Mouse (Mus musculus) embryonic facial prominence, embryonic 14.5 days (tissue): ENCODE measurements around the gene Gm27021. TPM values are rescaled to one million over a fixed set of nuclear protein-coding genes. Genes with fewer than 3 reads are reported as not detected.

Experiments
- ATAC-seq: fragments of 200-750 bp; cut with Nextera tagmentation; 2 replicates; pipeline ENCODE4 v1.8.0; 2017; ENCODE audit warnings: low read depth, moderate number of reproducible peaks, moderate TSS enrichment
- DNase-seq: peaks from one replicate; pipeline ENCODE4 v3.0.0-alpha.2; 2015; ENCODE audit warnings: low spot score
- H3K27ac ChIP-seq: fragments of 300-500 bp; sonication (generic); replicated peaks from 2 replicates; pipeline ENCODE4 v1.5.1; 2014; ENCODE audit warnings: low read depth, mild to moderate bottlenecking, low read length, moderate library complexity
- H3K27me3 ChIP-seq: fragments of 300-500 bp; sonication (generic); replicated peaks from 2 replicates; pipeline ENCODE4 v1.6.1; 2014; ENCODE audit warnings: low read length; ENCODE audit not compliant: control insufficient read depth, insufficient read depth
- H3K36me3 ChIP-seq: fragments of 300-500 bp; sonication (generic); 2 replicates; pipeline ENCODE4 v1.6.1; 2014; ENCODE audit warnings: low read length, mixed read lengths; ENCODE audit not compliant: control insufficient read depth, insufficient read depth
- H3K4me1 ChIP-seq: fragments of 300-500 bp; sonication (generic); 2 replicates; pipeline ENCODE4 v1.6.1; 2014; ENCODE audit warnings: antibody characterized with exemption, low read length; ENCODE audit not compliant: control insufficient read depth, insufficient read depth
- H3K4me2 ChIP-seq: fragments of 300-500 bp; sonication (generic); 2 replicates; pipeline ENCODE4 v1.6.1; 2014; ENCODE audit warnings: low read depth, mild to moderate bottlenecking, low read length, moderate library complexity, mixed read lengths
- H3K4me3 ChIP-seq: fragments of 300-500 bp; sonication (generic); 2 replicates; pipeline ENCODE4 v1.5.1; 2014; ENCODE audit warnings: low read depth, mild to moderate bottlenecking, low read length
- H3K9ac ChIP-seq: fragments of 300-500 bp; sonication (generic); 2 replicates; pipeline ENCODE4 v1.6.1; 2014; ENCODE audit warnings: low read depth, mild to moderate bottlenecking, low read length, moderate library complexity, mixed read lengths
- H3K9me3 ChIP-seq: fragments of 300-500 bp; sonication (generic); 2 replicates; pipeline ENCODE4 v1.6.1; 2016; ENCODE audit warnings: low read length; ENCODE audit not compliant: control insufficient read depth
- WGBS: fragments of 180-500 bp; shearing (Covaris S2); extraction: QIAGEN DNeasy Blood & Tissue Kit; methylation state at CpG from one replicate; pipeline ENCODE4 v1.1.7; 2014; 5-methylcytosine and 5-hydroxymethylcytosine counted together
- polyA plus RNA-seq: library from polyadenylated mRNA; unstranded; fragments of >200 nt; fragmentation: Nextera tagmentation; extraction: Ambion mirVana; gene quantifications from 2 replicates; pipeline ENCODE4 v1.2.1, GENCODE M21; 2014

The Gm27021 gene
- polyA plus RNA-seq, 1 experiment from 2014 or later, result 2.7 TPM

DNA sequence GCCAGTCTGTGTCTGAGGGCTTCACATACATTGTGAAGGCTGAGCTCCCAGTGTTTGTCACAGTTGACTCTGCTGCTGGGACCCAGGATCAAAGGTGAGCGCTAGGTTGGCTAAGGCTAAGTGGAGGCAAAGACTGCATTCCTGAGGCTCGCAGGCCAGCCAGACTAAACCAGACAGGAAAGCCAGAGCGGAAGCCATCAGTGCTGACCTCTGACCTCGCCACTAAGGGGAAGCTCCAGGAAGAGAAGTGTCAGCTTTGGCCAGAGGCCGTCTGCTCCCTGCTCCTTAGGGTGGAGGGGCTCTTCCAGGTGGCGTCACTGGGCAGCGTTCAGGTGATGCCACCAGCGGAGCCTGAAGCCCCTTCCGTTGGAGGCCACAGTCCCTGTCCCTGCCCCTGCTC, 92.1 kb downstream of the Gm27021 start:
- WGBS, result 35% methylated on average over 9 of the region's 9 CpGs
- H3K4me2 ChIP-seq, result no peak overlapping the region
- ATAC-seq (no peak), DNase-seq (no peak)
- no peak overlapping the region for H3K27ac ChIP-seq
- H3K9ac ChIP-seq, result 0 out of 2 replicates have a peak overlapping the region, but pooled peaks have one; percentile 14
- H3K9me3 ChIP-seq, result no peaks in the 10 kb centered on the region
- H3K36me3 ChIP-seq, result peaks cover 97% of the 10 kb centered on the region
- no peaks in the 10 kb centered on the region for H3K27me3 ChIP-seq
- no peak overlapping the region for H3K4me3 ChIP-seq
- H3K4me1 ChIP-seq, result no peaks in the 10 kb centered on the region

DNA sequence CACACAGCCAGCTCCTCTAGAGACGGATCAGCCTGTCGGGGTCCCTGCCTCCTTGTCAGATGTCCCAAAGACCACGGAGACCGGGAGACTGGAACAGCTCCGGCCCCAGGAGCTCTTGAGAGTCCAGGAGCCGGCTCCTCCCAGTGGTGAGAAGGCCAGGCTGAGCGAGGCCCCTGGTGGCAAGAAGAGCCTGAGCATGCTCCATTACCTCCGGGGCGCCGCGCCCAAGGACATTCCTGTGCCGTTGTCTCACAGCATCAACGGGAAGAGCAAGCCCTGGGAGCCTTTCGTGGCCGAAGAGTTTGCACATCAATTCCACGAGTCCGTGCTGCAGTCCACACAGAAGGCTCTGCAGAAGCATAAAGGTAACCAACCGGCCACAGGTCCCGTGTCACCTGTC, 92.9 kb downstream of the Gm27021 start:
- no peaks in the 10 kb centered on the region for H3K9me3 ChIP-seq
- H3K9ac ChIP-seq, result no peak overlapping the region; the same call in 1 of the 2 replicates
- H3K4me2 ChIP-seq, result no peak overlapping the region
- no peaks in the 10 kb centered on the region for H3K4me1 ChIP-seq
- no peak for ATAC-seq
- no peaks in the 10 kb centered on the region for H3K27me3 ChIP-seq
- WGBS, result 80% methylated on average over 19 of the region's 19 CpGs
- no peak overlapping the region for H3K4me3 ChIP-seq
- peaks cover 92% of the 10 kb centered on the region for H3K36me3 ChIP-seq
- no peak overlapping the region for H3K27ac ChIP-seq
- DNase-seq, result no peak

DNA sequence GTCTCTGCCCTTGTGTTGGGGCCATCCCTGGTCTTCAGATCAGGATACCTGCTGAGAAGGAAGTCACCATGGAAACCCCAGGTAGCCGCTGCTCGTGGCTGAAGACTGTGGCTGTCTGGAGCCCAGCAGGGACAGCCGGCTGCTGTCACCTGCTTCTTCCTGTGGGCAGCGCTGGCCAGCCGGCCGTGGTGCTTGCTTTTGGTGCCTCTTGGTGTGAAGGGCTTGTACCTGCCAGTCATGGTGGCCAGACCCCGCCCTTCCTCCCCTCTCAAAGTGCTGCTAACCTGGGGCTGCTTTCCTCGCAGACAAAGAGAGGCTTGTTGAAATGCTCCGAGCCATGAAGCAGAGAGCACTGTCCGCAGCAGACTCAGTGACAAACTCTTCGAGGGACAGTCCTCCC, 94.0 kb downstream of the Gm27021 start:
- Histone ChIP-seq H3K9ac (no peak overlapping the region), H3K9me3 (no peaks in the 10 kb centered on the region), H3K4me1 (no peaks in the 10 kb centered on the region), H3K27me3 (no peaks in the 10 kb centered on the region), H3K4me3 (no peak overlapping the region), H3K27ac (no peak overlapping the region), H3K4me2 (no peak overlapping the region), H3K36me3 (peaks cover 92% of the 10 kb centered on the region)
- no peak for ATAC-seq
- no peak for DNase-seq
- 62% methylated on average over 10 of the region's 11 CpGs for WGBS

DNA sequence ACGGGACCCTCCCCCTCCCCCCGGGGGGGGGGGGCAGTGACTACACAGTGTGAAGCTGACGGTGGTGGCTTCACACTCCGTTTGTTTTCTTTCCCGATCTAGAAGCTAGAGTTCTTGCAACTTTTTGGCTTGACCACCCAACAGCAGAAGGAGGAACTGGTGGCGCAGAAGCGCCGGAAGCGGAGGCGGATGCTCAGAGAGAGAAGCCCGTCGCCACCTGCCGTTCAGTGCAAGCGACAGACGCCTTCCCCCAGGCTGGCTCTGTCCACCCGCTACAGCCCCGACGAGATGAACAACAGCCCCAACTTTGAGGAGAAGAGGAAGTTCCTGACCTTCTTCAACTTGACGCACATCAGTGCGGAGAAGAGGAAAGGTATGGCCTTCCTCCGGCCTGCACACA, 95.3 kb downstream of the Gm27021 start:
- H3K4me1 ChIP-seq, result no peaks in the 10 kb centered on the region
- no peak overlapping the region for H3K4me2 ChIP-seq
- H3K27ac ChIP-seq, result no peak overlapping the region
- no peaks in the 10 kb centered on the region for H3K9me3 ChIP-seq
- 83% methylated on average over 21 of the region's 21 CpGs for WGBS
- H3K9ac ChIP-seq, result no peak overlapping the region
- no peak overlapping the region for H3K4me3 ChIP-seq
- H3K36me3 ChIP-seq, result peaks cover 92% of the 10 kb centered on the region
- no peak for DNase-seq
- H3K27me3 ChIP-seq, result no peaks in the 10 kb centered on the region
- ATAC-seq, result no peak

DNA sequence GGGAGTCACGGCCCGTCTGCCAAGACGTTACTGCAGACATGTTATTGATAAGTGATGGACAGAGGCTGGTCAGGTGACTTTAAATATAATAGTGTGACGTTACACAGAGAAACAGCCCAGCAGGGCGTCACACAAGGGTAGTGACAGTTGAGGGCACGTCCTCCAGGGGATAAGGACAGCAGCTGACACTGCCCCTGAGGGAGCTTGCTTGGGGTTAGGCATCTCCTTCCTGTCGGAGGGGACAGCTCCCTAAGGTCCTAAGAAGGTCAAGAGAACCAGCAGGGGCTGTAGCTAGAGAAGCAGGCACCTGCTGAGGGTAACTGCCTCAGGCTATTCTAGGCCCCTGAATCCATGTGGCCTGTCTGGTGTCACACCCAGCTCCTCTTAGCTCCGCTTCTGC, 96.3 kb downstream of the Gm27021 start:
- Histone ChIP-seq H3K36me3 (peaks cover 93% of the 10 kb centered on the region), H3K4me3 (no peak overlapping the region), H3K4me2 (no peak overlapping the region), H3K9ac (no peak overlapping the region; the same call in 1 of the 2 replicates), H3K4me1 (no peaks in the 10 kb centered on the region), H3K27me3 (no peaks in the 10 kb centered on the region), H3K9me3 (no peaks in the 10 kb centered on the region), H3K27ac (no peak overlapping the region)
- ATAC-seq, result no peak
- WGBS, result 70% methylated on average over 8 of the region's 8 CpGs
- no peak for DNase-seq

DNA sequence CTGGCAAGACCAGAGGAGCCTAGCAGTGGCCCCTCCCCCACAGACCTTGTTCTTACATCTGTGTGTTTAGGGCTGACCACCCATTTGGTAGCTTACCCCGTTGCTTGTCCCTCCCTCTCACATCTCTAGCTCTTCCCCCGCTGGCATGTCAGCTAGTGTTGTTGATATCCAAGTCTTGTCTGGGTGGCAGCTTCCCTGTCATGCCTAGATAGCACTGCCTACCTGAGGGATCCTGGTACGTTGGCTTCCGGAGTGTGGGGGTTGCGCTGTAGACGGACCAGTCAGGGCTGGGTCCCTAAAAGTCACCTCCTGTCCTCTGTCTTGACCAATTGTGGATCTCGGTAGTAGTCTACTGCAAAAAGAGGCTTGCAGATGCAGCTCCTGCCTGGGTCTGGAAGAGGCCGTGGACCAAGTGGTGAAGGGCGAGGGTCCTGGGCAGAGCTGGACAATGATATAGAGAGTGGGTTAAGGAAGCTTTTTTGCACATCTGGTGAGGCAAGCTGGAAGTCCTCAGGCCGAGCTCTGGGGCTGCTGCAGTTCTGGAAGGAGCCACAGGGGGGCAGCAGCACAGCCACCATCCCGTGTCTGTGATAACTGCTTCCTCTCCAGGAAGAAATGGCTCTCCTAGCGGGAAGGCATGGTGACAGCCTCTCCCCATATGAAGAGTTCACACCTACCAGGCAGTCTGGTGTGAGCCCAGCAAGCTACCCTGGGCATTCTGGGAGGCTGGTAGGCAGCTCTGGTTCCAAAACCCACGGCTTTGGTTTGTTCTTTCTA, 97.8 kb downstream of the Gm27021 start:
- no peak overlapping the region for H3K4me3 ChIP-seq
- H3K27me3 ChIP-seq, result no peaks in the 10 kb centered on the region
- H3K27ac ChIP-seq, result no peak overlapping the region
- peak; percentile 56 for DNase-seq
- WGBS, result 57% methylated on average over 13 of the region's 13 CpGs
- H3K9ac ChIP-seq, result no peak overlapping the region
- no peak overlapping the region for H3K4me2 ChIP-seq
- ATAC-seq, result no peak
- peaks cover 8% of the 10 kb centered on the region; the same call in 1 of the 2 replicates for H3K4me1 ChIP-seq
- H3K9me3 ChIP-seq, result no peaks in the 10 kb centered on the region
- H3K36me3 ChIP-seq, result peaks cover 83% of the 10 kb centered on the region

DNA sequence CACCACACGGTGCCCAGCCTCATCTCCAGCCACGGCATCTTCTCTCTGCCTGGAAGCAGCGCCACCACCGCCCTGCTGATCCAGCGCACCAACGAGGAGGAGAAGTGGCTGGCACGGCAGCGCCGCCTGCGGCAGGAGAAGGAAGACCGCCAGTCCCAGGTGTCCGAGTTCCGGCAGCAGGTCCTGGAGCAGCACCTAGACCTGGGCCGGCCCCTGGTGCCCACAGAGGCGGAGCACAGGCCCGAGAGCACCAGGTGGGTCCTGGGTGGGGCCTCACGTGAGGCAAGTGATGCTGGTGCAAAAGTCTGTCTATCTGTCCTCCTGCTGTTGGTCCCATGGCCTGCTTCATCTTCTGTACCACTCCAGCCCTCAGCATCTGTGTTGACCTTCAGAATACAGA, 98.8 kb downstream of the Gm27021 start:
- Histone ChIP-seq H3K4me2 (no peak overlapping the region), H3K27me3 (no peaks in the 10 kb centered on the region), H3K27ac (no peak overlapping the region), H3K4me3 (no peak overlapping the region), H3K36me3 (peaks cover 73% of the 10 kb centered on the region), H3K9ac (no peak overlapping the region), H3K9me3 (no peaks in the 10 kb centered on the region), H3K4me1 (peaks cover 17% of the 10 kb centered on the region)
- DNase-seq (no peak), ATAC-seq (no peak)
- 93% methylated on average over 14 of the region's 17 CpGs for WGBS

DNA sequence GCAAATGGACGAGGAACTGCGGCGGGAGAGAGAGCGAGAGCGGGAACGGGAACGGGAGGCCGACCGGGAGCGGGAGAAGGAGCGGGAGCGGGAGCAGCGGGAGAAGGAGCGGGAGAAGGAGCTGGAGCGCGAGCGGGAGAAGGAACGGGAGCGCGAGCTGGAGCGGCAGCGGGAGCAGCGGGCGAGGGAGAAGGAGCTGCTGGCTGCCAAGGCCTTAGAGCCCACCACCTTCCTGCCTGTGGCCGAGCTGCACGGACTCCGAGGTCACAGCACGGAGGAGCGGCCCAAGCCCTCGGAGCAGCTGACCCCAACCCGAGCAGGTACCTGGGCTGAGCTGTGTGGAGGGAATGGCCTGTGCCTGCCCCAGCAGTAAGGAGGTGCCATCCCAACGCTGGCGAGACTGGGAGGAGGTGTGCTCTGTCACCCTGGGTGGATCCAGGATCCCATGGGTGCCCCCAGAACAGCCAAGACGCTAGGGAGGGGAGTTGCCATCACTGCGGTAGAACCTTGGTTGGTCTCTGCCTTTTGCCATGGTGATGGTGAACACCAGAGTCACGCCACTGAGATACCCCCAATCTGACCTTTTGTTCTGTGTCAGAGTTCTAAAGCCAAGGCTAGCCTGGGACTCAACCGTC, 99.6 kb downstream of the Gm27021 start:
- H3K36me3 ChIP-seq, result peaks cover 64% of the 10 kb centered on the region
- no peak overlapping the region for H3K9ac ChIP-seq
- no peak overlapping the region for H3K27ac ChIP-seq
- no peak overlapping the region for H3K4me3 ChIP-seq
- H3K27me3 ChIP-seq, result no peaks in the 10 kb centered on the region
- no peaks in the 10 kb centered on the region for H3K9me3 ChIP-seq
- no peak overlapping the region for H3K4me2 ChIP-seq
- DNase-seq (no peak), ATAC-seq (no peak)
- H3K4me1 ChIP-seq, result peaks cover 26% of the 10 kb centered on the region
- WGBS, result 98% methylated on average over 32 of the region's 37 CpGs

DNA sequence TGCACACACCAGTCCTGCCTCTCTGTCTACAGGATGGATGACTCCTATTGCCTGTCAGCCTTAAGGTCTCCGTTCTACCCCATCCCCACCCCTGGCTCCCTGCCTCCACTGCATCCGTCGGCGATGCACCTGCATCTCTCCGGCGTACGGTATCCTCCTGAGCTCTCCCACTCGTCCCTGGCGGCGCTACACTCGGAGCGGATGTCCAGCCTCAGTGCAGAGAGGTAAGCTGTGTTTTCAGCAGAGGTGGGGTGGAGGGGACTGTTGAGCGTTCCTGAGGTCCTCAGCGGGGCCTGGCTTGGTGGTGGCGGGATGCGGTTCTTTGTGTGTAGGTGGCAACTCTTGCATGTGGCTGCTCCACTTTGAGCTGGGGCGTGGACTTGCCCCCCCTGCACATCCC, 100.1 kb downstream of the Gm27021 start:
- Histone ChIP-seq H3K4me1 (peaks cover 31% of the 10 kb centered on the region), H3K27ac (no peak overlapping the region), H3K27me3 (no peaks in the 10 kb centered on the region), H3K9me3 (no peaks in the 10 kb centered on the region), H3K4me3 (no peak overlapping the region), H3K4me2 (no peak overlapping the region), H3K36me3 (peaks cover 59% of the 10 kb centered on the region), H3K9ac (no peak overlapping the region)
- ATAC-seq (no peak), DNase-seq (no peak)
- 99% methylated on average over 17 of the region's 17 CpGs for WGBS
